Mouse (Mus musculus) right cerebral cortex, postnatal 14 days (tissue): ENCODE data around the gene Gm8126.
"Not testable (repeated sequence)": the region's sequence is repeated elsewhere in the genome, so short reads cannot be mapped to it uniquely, and the experiment has no call there.

Experiments
- DNase-seq: peaks from one replicate; pipeline ENCODE4 v3.0.0; 2022

The Gm8126 gene

GRCm38 (mm10) chr14:43258349-43258748 is at the start of gene Gm8126:
Gene Gm8126 (plus strand): TSS chr14:43258649.
- not testable (repeated sequence) for DNase-seq

DNA sequence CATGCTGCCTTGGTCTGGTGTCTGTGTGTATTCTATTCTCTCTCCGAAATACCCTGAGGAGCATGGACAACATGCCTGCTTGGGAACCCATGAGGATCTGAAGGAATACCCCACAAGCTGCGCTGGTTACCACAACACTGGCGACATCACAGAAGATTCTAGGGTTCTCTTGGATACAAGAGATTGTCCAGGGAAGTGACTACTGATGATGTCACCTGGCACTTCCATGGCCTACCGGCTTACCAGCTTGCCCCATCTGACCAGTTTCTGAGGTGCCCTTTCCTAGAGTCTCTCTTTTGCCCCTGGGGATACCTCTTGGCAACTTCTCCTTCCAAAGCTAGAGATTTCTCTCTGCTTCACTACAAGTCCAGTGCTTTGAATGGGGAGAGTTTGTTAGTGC is 23.2 kb upstream of the Gm8126 start, which contains the start of gene Gm8122:
Gm8122 (minus strand) TSS at position 101 of the 400 bp plus-strand sequence.
- DNase-seq = not testable (repeated sequence)

GRCm38 (mm10) chr14:43237769-43238168 is 20.7 kb upstream of the Gm8126 start:
- not testable (repeated sequence) for DNase-seq

DNA sequence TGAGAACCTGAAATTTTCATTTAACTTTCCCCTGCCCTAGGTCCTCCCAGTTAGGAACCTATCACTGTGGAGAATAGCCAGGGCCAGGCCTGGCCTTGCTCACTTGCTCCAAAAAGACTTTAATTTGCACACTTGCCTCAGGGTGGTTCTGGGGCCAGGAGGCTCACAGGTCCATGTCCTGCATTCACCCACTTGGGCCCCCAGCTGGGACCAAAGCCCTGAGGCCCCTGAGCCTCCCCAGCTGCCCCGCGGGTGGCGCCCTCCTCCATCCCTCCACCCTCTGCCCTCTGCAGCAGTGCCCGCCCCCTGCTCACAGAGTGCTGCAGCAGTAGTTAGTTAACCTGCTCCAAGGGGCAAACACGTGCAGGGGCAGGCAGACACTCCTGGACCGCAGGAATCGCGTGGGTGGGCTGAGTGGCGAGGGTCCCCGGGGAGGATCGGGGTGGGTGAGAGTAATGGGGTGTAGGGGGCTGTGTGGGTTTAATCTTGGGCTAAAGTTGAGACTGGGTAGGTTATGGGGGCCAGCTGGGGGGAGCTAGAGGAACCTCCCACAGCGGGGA is 8.8 kb upstream of the Gm8126 start:
- DNase-seq = not testable (repeated sequence)

- DNase-seq = not testable (repeated sequence)
These were observed 7.7 kb upstream of the Gm8126 start for GRCm38 (mm10) chr14:43250549-43251253.

DNA sequence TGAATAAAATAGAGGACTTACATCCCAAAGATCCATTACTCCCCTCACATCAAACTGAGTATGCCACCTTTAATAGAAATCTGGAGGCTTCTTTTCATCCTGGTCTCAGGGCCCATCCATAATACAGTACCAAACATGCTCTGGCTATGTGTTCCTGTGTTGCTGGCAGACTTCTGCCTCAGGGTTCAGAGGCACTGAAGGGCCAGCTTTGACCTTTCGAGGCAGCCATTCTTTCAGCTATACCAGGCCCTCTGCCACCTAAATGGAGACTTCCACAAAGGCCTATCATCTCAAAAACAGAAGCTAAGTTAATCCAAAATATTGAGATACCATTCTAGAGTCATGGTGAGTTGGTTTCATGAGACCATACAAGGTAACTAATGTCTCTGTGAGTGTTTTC is 1.9 kb upstream of the Gm8126 start:
- not testable (repeated sequence) for DNase-seq

GRCm38 (mm10) chr14:43263421-43263820 is 5.0 kb downstream of the Gm8126 start:
- DNase-seq = not testable (repeated sequence)

DNA sequence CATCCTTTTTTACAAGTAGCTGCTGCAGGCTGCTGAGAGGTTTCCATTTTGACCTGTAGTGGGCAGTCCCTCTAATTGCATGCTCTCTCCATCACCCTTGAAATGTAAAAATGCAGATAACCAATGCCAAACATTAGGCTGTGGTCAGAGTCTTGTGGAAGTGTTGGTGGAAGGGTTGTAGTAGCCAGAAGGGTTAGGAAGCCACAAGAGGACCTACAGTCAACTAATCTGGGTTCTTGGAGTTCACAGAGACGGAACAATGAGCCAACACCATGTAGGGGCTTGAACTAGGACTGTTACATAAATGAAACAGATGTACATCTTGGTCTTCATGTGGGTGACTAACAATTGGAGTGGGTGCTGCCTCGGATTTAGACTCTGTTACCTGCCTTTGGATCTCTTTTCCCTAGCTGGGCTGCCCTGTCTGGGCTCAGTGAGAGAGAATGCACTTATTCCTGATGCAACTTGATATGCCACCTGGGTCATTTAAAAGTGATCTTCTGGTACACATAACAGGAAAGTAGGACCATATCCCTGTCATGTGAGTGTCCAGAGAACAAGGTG is 10.2 kb downstream of the Gm8126 start:
- not testable (repeated sequence) for DNase-seq

GRCm38 (mm10) chr14:43269211-43269610 is 10.8 kb downstream of the Gm8126 start:
- not testable (repeated sequence) for DNase-seq

- not testable (repeated sequence) for DNase-seq
These were observed 14.7 kb downstream of the Gm8126 start for GRCm38 (mm10) chr14:43273161-43273560.

- not testable (repeated sequence) for DNase-seq
These were observed 16.6 kb downstream of the Gm8126 start, which contains the start of gene Gm9732 for GRCm38 (mm10) chr14:43274986-43275511. Gene Gm9732 (plus strand): TSS chr14:43275036.

DNA sequence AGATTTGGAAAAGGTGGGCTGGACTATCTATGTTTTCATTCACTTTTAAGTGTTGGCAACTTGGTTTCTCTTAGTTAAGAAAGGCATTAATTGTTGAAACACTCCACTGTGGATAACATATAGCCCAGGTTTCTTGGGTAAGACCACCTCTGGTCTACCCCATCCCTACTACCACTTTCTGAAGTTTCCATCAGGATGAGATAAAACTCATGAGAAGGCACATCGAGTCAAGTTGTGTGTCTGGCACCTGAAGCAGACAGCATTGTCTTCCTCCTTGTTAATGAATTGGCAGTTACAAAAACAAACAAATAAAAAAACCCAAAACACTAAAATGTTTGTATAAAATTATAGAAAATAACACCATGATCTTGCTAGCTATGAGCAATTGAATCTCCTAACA is 17.3 kb downstream of the Gm8126 start:
- not testable (repeated sequence) for DNase-seq

GRCm38 (mm10) chr14:43277468-43277867 is 19.0 kb downstream of the Gm8126 start:
- not testable (repeated sequence) for DNase-seq

DNA sequence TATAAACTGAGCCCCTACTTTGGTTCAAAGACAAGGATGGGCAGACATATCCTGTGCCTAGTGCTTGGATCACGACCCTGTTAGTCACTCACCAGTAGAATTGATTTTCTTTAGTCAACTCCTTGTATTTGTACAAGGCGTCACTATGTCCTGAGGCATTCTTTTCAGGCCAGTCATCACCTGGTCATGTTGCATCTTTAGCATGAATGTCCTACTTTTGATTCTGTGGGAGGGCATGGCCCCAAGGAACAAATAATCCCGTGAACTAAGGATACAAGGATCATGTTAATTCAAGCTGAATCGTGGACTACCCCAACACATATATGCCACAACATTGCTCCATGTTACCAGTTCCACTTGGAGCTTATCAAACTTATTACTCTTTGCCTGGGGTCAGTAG is 19.7 kb downstream of the Gm8126 start:
- not testable (repeated sequence) for DNase-seq

DNA sequence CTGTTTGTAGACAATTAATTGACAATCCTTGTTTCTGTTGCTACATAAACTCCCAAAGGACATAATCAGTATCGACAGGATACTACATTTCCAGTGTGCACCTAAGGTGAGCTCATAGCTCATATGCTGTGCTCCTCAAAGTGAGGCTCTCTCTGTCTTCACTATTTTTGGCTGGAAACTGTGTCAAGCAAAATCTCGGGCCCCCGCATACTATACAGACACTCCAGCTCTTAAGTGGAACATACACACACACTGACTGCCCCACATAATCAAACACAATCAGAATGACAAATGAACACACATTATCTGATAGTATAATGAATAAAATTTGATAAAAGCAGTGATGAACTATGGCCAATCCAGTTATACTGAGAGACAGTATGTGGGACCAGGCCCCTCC is 20.2 kb downstream of the Gm8126 start:
- peak; percentile 48 for DNase-seq

DNA sequence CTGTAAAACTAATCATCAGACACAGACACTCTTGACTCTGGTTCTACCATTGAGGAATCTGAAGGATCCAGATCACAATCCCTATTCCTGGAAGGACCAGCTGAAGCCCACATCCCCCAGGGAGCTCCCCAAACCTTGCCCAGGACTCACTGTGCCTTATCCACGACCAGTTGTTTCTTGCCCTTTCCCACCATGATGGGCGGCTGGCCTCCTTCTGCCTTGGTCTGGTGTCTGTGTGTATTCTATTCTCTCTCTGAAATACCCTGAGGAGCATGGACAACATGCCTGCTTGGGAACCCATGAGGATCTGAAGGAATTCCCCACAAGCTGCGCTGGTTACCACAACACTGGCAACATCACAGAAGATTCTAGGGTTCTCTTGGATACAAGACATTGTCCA is 35.1 kb downstream of the Gm8126 start, which contains the start of gene Gm8127:
Gm8127 (minus strand) TSS at position 330 of the 400 bp plus-strand sequence.
- DNase-seq = not testable (repeated sequence)
